ENCODE assay signal across 8 mouse cellular contexts in genomic region chr2:126006088-126006487, GRCm38 (mm10). TPM values are rescaled to one million over a fixed set of nuclear protein-coding genes. Genes with fewer than 3 reads are reported as not detected.
DNase-seq lines count a peak whose midpoint lies in the region; ATAC-seq and TF ChIP-seq lines count a peak whose summit lies in the region.

No protein-coding gene starts in this region.

- H3K4me2 ChIP-seq in forebrain, postnatal 0 days (ENCODE audit: low read depth): no peak overlapping the region
- H3K4me2 ChIP-seq in intestine, embryonic 16.5 days (ENCODE audit: low read depth, low read length): no peak overlapping the region

- H3K27me3 ChIP-seq in forebrain, postnatal 0 days (ENCODE audit: insufficient read depth, low read length): no peaks in the 10 kb centered on the region
- no peaks in the 10 kb centered on the region for H3K27me3 ChIP-seq in intestine, embryonic 16.5 days (replicated peaks; ENCODE audit: control insufficient read depth, insufficient read depth, low read length)

- WGBS in forebrain, postnatal 0 days: 37% methylated on average over 3 of the region's 3 CpGs
- 40% methylated on average over 3 of the region's 3 CpGs for WGBS in intestine, embryonic 16.5 days

- no peaks in the 10 kb centered on the region for H3K4me1 ChIP-seq in forebrain, postnatal 0 days (ENCODE audit: insufficient read depth)
- no peaks in the 10 kb centered on the region for H3K4me1 ChIP-seq in intestine, embryonic 16.5 days (ENCODE audit: control insufficient read depth, insufficient read depth, low read length)

- H3K27ac ChIP-seq in forebrain, postnatal 0 days (ENCODE audit: low read depth, low read length): no peak overlapping the region
- H3K27ac ChIP-seq in intestine, embryonic 16.5 days (ENCODE audit: low read length): no peak overlapping the region

- no peak overlapping the region for H3K4me3 ChIP-seq in forebrain, postnatal 0 days (ENCODE audit: low read depth, low read length)
- no peak overlapping the region for H3K4me3 ChIP-seq in intestine, embryonic 16.5 days (ENCODE audit: low read length)

- peak; percentile 71 for ATAC-seq in forebrain, postnatal 0 days
- ATAC-seq in intestine, embryonic 16.5 days: peak; percentile 23; the same call in 1 of the 2 replicates

- no peaks in the 10 kb centered on the region for H3K9me3 ChIP-seq in forebrain, postnatal 0 days (ENCODE audit: low read length)
- no peaks in the 10 kb centered on the region for H3K9me3 ChIP-seq in intestine, embryonic 16.5 days (ENCODE audit: control insufficient read depth, low read length)

- H3K9ac ChIP-seq in forebrain, postnatal 0 days: no peak overlapping the region
- H3K9ac ChIP-seq in intestine, embryonic 16.5 days (ENCODE audit: low read depth, low read length): no peak overlapping the region

- TF ChIP-seq CTCF in forebrain, postnatal 0 days (IDR thresholded peaks at IDR 0.05; ENCODE audit: low read depth): peak; percentile 72

- DNase-seq in adrenal gland, adult (ENCODE audit: inconsistent age in 2 of 2, low spot score in 1 of 2): peak; percentile 55 to 87
- no peak for DNase-seq in adrenal gland, postnatal 4 days (ENCODE audit: low spot score in 2 of 2)
- peak; percentile 12 for DNase-seq in cerebellum, adult 11 months
- DNase-seq in forebrain, postnatal 0 days: peak; percentile 57
- peak; percentile 16 to 31 for DNase-seq in left cerebral cortex, adult 8-10 months (ENCODE audit: low spot score in 2 of 2)
- peak; percentile 13 for DNase-seq in mesoderm, embryonic 11.5 days (ENCODE audit: low read depth, low spot score)
- DNase-seq in right cerebral cortex, postnatal 36 days (ENCODE audit: low spot score in 2 of 2): peak; percentile 32 to 37

- no peaks in the 10 kb centered on the region for H3K36me3 ChIP-seq in forebrain, postnatal 0 days (ENCODE audit: insufficient read depth)
- no peaks in the 10 kb centered on the region for H3K36me3 ChIP-seq in intestine, embryonic 16.5 days (ENCODE audit: control insufficient read depth, insufficient read depth, low read length)

RNA-seq across cellular contexts. Expression of gene Fgf7, which starts 28.4 kb away (rescaled TPM):
- 1 to 10 TPM; 1.9 to 2.1 TPM for total RNA-seq in adrenal gland, postnatal 4 days (2021)
- 0.15 and 0.48 TPM in 2 replicates for total RNA-seq in forebrain, postnatal 0 days (2014; rRNA removed)
- polyA plus RNA-seq in forebrain, postnatal 0 days (2015; fragmentation: Nextera tagmentation; extraction: Ambion mirVana): 0.23 and 0.31 TPM in 2 replicates
- polyA plus RNA-seq in intestine, embryonic 16.5 days (2015; fragmentation: Nextera tagmentation; extraction: Ambion mirVana): 0.31 and 0.33 TPM in 2 replicates
- total RNA-seq in left cerebral cortex, adult 8-10 months (2022): under 1 TPM; 0.41 to 0.88 (median 0.73) TPM

Comparison
In these comparisons a context has a peak if more than half of its experiments do, and no peak if none do; other contexts are left out.
1. DNase-seq: peak in adrenal gland, adult (2 of 2), cerebellum, adult 11 months (single experiment), forebrain, postnatal 0 days (single experiment), left cerebral cortex, adult 8-10 months (2 of 2), mesoderm, embryonic 11.5 days (single experiment) and right cerebral cortex, postnatal 36 days (2 of 2); none in adrenal gland, postnatal 4 days (0 of 2).